Mouse (Mus musculus) heart, embryonic 16.5 days (tissue): ENCODE data around the gene Ecm1. TPM values are rescaled to one million over a fixed set of nuclear protein-coding genes. Genes with fewer than 3 reads are reported as not detected.

Experiments
- ATAC-seq: fragments of 200-750 bp; cut with Nextera tagmentation; replicated peaks from 2 replicates; pipeline ENCODE4 v1.8.0; 2017; ENCODE audit warnings: moderate number of reproducible peaks; ENCODE audit not compliant: insufficient read depth, low FRiP score; ENCODE audit errors: extremely low read depth
- H3K27ac ChIP-seq: fragments of 300-500 bp; sonication (generic); 2 replicates; pipeline ENCODE4 v1.5.1; 2014; ENCODE audit warnings: mild to moderate bottlenecking, low read length, control low read depth, moderate library complexity
- H3K27me3 ChIP-seq: fragments of 300-500 bp; sonication (generic); 2 replicates; pipeline ENCODE4 v1.6.1; 2014; ENCODE audit warnings: low read length, mixed read lengths; ENCODE audit not compliant: control insufficient read depth, insufficient read depth
- H3K36me3 ChIP-seq: fragments of 300-500 bp; sonication (generic); 2 replicates; pipeline ENCODE4 v1.6.1; 2014; ENCODE audit not compliant: control insufficient read depth, insufficient read depth
- H3K4me1 ChIP-seq: fragments of 300-500 bp; sonication (generic); 2 replicates; pipeline ENCODE4 v1.6.1; 2014; ENCODE audit warnings: low read length, mixed read lengths; ENCODE audit not compliant: control insufficient read depth, insufficient read depth
- H3K4me2 ChIP-seq: fragments of 300-500 bp; sonication (generic); 2 replicates; pipeline ENCODE4 v1.6.1; 2014; ENCODE audit warnings: low read depth, mild to moderate bottlenecking, control low read depth, low read length
- H3K4me3 ChIP-seq: fragments of 300-500 bp; sonication (generic); 2 replicates; pipeline ENCODE4 v1.5.1; 2014; ENCODE audit warnings: mild to moderate bottlenecking, control low read depth, low read length
- H3K9ac ChIP-seq: fragments of 300-500 bp; sonication (generic); 2 replicates; pipeline ENCODE4 v1.6.1; 2014; ENCODE audit warnings: low read length, control low read depth
- H3K9me3 ChIP-seq: fragments of 300-500 bp; sonication (generic); replicated peaks from 2 replicates; pipeline ENCODE4 v1.6.1; 2016; ENCODE audit warnings: low read length; ENCODE audit not compliant: control insufficient read depth
- WGBS: fragments of 180-500 bp; shearing (Covaris S2); extraction: QIAGEN DNeasy Blood & Tissue Kit; methylation state at CpG from one replicate; pipeline ENCODE4 v1.1.7; 2014; 5-methylcytosine and 5-hydroxymethylcytosine counted together
- polyA plus RNA-seq: library from polyadenylated mRNA; unstranded; fragments of >200 nt; fragmentation: Nextera tagmentation; extraction: Ambion mirVana; gene quantifications from 2 replicates; pipeline ENCODE4 v1.2.1, GENCODE M21; 2015

The Ecm1 gene
- polyA plus RNA-seq, 1 experiment from 2014 or later, result 49.2 TPM

DNA sequence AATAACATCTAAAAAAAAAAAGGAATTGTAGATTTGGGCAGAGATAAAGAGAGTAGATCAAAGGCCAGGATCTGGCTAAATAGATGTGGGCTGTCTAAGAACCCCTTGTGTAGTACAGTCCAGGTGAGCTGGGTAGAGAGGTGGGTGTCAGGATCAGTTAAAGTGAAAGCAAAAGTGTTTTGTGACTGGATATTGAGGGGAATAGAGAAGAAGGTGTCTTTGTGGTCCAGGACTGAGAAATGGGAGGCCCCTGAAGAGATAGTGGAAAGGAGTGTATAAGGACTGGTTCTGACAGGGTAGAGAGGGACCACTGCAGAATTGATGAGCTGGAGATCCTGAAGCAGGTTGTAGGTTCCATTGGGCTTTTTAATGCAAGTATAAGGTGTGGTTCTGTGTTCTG lies 29.4 kb downstream of the Ecm1 start:
- H3K4me2 ChIP-seq, result no peak overlapping the region
- no peaks in the 10 kb centered on the region for H3K4me1 ChIP-seq
- no peaks in the 10 kb centered on the region for H3K27me3 ChIP-seq
- no peak for ATAC-seq
- H3K4me3 ChIP-seq, result no peak overlapping the region
- peaks cover 5% of the 10 kb centered on the region; the same call in 1 of the 2 replicates for H3K9me3 ChIP-seq
- H3K9ac ChIP-seq, result no peak overlapping the region
- H3K27ac ChIP-seq, result no peak overlapping the region
- H3K36me3 ChIP-seq, result no peaks in the 10 kb centered on the region

DNA sequence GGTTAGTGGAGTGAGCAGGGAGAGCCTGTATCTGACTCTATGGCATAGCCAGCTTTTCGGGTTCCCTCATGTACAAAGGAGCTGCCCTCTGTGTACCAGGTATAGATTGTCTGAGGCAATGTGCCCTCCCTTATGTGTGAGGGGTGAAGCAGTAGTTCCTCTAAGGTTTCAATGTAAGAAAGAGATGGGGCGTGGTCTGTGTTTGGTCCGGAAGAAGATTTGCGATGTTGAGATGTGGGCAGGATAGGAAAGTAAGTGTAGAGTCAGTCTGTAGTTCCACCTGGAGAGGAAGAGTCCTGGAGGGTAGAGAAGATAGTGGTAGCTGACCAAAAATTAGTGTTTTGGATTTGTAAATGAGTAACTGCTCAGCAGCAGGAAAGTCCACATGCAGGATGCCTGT lies 30.3 kb downstream of the Ecm1 start:
- no peak overlapping the region for H3K9ac ChIP-seq
- WGBS, result 92% methylated on average over 4 of the region's 4 CpGs
- no peak overlapping the region for H3K27ac ChIP-seq
- peaks cover 5% of the 10 kb centered on the region; the same call in 1 of the 2 replicates for H3K9me3 ChIP-seq
- H3K4me3 ChIP-seq, result no peak overlapping the region
- H3K36me3 ChIP-seq, result no peaks in the 10 kb centered on the region
- no peak for ATAC-seq
- no peaks in the 10 kb centered on the region for H3K27me3 ChIP-seq
- H3K4me1 ChIP-seq, result no peaks in the 10 kb centered on the region
- no peak overlapping the region for H3K4me2 ChIP-seq

DNA sequence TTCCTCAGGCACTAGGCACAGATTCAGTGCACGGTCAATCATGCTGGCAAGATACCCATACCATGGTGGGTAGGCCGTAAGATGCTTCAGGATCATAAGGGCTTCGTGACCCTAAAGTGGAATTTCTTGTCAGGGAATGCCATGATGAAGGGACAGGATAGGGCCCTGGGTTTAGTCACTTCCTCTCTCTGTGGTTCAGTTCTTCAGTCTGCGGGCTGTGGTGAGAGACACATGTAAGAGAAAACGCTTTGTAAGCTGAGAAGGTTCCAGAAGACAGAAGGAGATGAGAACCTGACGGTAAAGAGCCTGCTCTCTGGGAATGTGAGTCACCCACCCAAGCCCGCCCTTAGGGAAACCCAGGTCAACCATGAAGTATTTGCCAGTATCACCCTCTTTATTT lies 31.9 kb downstream of the Ecm1 start:
- Histone ChIP-seq H3K4me1 (no peaks in the 10 kb centered on the region), H3K27ac (no peak overlapping the region), H3K27me3 (no peaks in the 10 kb centered on the region), H3K4me2 (no peak overlapping the region), H3K36me3 (no peaks in the 10 kb centered on the region), H3K9me3 (no peaks in the 10 kb centered on the region), H3K9ac (no peak overlapping the region), H3K4me3 (no peak overlapping the region)
- 78% methylated on average over 7 of the region's 7 CpGs for WGBS
- no peak for ATAC-seq

DNA sequence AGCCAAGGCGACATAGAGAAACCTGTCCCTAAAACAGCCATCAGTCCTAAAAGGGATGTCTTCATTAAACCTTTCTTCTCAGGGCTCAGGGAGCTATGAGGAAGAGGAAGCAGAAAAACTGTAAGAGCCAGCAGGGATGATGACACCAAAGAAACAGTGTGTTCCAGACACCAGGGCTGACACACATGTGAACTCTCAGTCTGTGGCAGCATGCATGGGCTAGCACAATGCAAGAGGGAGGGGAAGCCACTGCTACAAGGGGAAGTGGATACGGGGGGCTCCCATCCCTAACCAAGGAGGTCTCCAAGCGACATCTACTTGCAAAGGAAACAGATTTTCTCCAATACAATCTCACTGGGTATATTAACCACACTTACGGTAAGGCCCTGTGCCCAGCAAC lies 33.1 kb downstream of the Ecm1 start:
- no peak for ATAC-seq
- Histone ChIP-seq H3K9ac (no peak overlapping the region), H3K9me3 (no peaks in the 10 kb centered on the region), H3K4me1 (peaks cover 8% of the 10 kb centered on the region), H3K4me3 (no peak overlapping the region), H3K4me2 (no peak overlapping the region), H3K27me3 (no peaks in the 10 kb centered on the region), H3K27ac (no peak overlapping the region), H3K36me3 (no peaks in the 10 kb centered on the region)
- WGBS, result 86% methylated on average over 4 of the region's 4 CpGs

DNA sequence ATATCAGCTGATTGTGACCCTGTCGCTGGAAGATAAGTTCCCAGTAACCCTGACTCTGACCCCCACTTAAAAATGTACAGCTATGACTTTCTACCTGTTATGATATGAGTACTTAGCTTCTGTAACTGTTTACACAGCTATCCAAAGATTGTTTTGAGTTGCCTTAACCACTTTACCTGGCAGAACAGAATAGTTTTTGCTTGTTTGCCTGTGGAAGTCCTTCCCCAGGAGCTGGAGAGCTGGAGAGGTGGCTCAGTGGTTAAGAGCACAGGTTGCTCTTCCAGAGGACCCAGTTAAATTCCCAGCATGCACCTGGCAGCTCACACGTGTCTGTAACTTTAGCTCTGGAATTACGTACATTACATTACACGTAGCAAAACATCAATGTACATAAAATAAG lies 34.8 kb downstream of the Ecm1 start:
- Histone ChIP-seq H3K36me3 (no peaks in the 10 kb centered on the region), H3K4me1 (peaks cover 15% of the 10 kb centered on the region), H3K9me3 (no peaks in the 10 kb centered on the region), H3K4me3 (no peak overlapping the region), H3K27me3 (no peaks in the 10 kb centered on the region), H3K9ac (no peak overlapping the region), H3K4me2 (no peak overlapping the region), H3K27ac (no peak overlapping the region)
- 84% methylated on average over 4 of the region's 4 CpGs for WGBS
- ATAC-seq, result no peak

DNA sequence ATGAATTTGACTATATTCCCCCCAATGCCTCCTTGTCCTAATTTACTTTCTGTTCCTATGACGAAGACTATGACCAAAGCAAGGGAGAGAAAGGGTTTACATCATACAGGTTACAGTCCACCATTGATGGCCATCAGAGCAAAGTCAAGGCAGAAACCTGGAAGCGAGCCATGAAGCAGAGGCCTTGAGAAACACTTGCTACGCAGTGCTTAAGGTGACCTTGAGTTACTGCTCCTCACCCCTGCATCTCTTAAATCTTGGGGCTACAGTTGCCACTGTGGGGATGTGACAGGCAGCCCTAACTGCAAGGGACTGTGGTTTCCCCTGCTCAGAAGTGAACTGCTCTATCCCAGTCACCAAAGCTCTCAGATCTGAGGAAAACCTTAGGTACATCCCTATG lies 36.1 kb downstream of the Ecm1 start:
- no peak overlapping the region for H3K4me3 ChIP-seq
- ATAC-seq, result no peak
- 85% methylated on average over 3 of the region's 3 CpGs for WGBS
- no peaks in the 10 kb centered on the region for H3K36me3 ChIP-seq
- H3K9ac ChIP-seq, result no peak overlapping the region
- no peaks in the 10 kb centered on the region for H3K27me3 ChIP-seq
- H3K4me1 ChIP-seq, result peaks cover 15% of the 10 kb centered on the region
- no peaks in the 10 kb centered on the region for H3K9me3 ChIP-seq
- no peak overlapping the region for H3K4me2 ChIP-seq
- H3K27ac ChIP-seq, result no peak overlapping the region

DNA sequence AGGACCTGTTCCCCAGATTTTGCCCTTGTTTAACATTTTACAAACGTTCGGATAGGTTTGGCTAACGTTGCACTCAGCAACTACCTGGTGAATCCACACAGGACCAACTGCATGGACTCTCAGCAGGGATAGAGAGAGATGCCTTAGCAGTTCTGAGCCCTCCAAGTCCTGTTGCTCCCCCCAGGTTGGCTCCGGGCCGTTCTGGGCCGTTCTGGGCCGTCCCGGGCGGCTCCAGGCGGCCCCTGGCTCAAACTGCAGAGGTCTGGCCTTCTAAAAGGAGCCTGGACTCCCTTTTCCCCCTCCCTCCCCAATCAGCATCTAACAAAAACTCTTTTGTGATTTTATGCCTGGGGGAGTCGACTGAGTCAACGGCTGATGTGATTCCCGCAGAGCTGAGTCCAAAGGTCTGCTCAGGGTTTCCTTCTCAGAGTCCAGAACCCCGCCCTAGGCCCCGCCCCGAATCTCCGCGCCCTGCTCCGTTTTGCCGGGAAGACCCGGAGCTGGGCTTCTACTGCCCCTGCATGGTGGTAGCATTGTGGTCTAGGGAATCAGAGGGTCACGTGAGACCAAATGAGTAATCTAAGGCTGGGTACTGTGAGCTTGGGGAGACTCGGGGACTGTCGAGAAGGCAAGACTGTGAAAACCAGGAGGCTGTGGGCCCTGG lies 37.4 kb downstream of the Ecm1 start:
- Histone ChIP-seq H3K9ac (peak overlapping the region; percentile 71), H3K9me3 (no peaks in the 10 kb centered on the region), H3K27me3 (no peaks in the 10 kb centered on the region), H3K4me3 (peak overlapping the region; percentile 39), H3K4me2 (peak overlapping the region; percentile 73), H3K36me3 (no peaks in the 10 kb centered on the region), H3K27ac (peak overlapping the region; percentile 70), H3K4me1 (peaks cover 15% of the 10 kb centered on the region)
- 8% methylated on average over 24 of the region's 24 CpGs for WGBS
- ATAC-seq, result peak; percentile 90

DNA sequence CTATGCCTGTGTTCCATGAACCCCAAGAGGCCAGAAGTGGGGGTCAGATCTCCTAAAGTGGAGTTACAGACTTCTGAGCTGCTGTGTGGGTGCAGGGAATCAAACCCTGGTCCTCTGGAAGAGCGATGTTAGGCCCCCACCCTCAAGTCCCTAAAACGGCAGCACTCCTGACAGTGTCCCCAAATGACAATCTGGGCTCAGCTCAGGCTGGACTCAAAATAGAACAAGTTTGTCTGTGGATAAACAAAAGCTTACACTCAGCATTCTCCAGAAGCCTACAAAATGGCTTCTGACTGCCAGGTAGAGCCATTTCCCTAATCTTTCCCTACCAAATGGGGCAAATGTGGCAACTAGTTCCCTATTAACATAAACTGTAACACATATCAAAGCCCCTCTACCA lies 38.3 kb downstream of the Ecm1 start:
- Histone ChIP-seq H3K27ac (peak overlapping the region; percentile 60; the same call in 1 of the 2 replicates), H3K9me3 (no peaks in the 10 kb centered on the region), H3K27me3 (no peaks in the 10 kb centered on the region), H3K4me3 (no peak overlapping the region), H3K36me3 (no peaks in the 10 kb centered on the region), H3K4me2 (no peak overlapping the region), H3K4me1 (peaks cover 23% of the 10 kb centered on the region), H3K9ac (no peak overlapping the region)
- no peak for ATAC-seq
- WGBS, result 63% methylated on average over 2 of the region's 2 CpGs

DNA sequence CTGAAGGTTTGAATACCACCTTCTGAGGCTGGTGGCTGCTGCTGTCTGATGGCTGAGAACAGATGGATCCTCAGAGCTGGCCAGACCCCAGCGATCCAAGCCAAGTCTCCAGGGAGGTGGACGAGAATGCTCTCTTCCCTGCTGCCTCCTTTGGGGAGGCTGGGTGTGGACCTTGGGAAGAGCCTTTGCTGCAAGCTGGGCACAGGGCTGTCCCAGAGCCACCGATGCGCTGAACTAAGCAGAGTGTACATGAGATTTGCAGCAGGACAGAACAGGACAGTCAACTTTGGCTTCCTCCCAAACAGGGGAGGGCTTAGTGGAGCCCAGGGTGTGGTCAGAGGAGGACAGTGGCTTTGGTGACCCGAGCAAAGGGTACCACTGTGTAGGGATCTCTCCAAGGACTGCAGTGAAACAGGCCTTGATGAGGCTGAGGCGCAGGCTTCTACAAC lies 39.1 kb downstream of the Ecm1 start:
- no peaks in the 10 kb centered on the region for H3K9me3 ChIP-seq
- no peak overlapping the region for H3K27ac ChIP-seq
- ATAC-seq, result no peak
- 60% methylated on average over 6 of the region's 6 CpGs for WGBS
- H3K4me1 ChIP-seq, result peaks cover 31% of the 10 kb centered on the region
- no peak overlapping the region for H3K4me2 ChIP-seq
- H3K36me3 ChIP-seq, result no peaks in the 10 kb centered on the region
- no peak overlapping the region for H3K4me3 ChIP-seq
- H3K27me3 ChIP-seq, result no peaks in the 10 kb centered on the region
- no peak overlapping the region for H3K9ac ChIP-seq
